Mouse (Mus musculus): ENCODE measurements around the gene Scml4. TPM values are rescaled to one million over a fixed set of nuclear protein-coding genes. Genes with fewer than 3 reads are reported as not detected.

Gene Scml4
- polyA plus RNA-seq, 1 experiment from 2014 or later: 9.6 TPM

- Histone ChIP-seq H3K9me3 (peaks cover 4% of the 10 kb centered on the region; the same call in 1 of the 2 replicates), H3K36me3 (no peaks in the 10 kb centered on the region), H3K4me1 (peaks cover 14% of the 10 kb centered on the region), H3K27me3 (no peaks in the 10 kb centered on the region), H3K4me3 (peak overlapping the region; percentile 33; the same call in 1 of the 2 replicates), H3K27ac (replicated peaks) (no peak overlapping the region), H3K9ac (replicated peaks) (no peak overlapping the region; the same call in 1 of the 2 replicates), H3K4me2 (replicated peaks) (peak overlapping the region; percentile 46)
- ATAC-seq (replicated peaks): 0 out of 2 replicates have a peak, but pooled peaks have one; percentile 26
- 50% methylated on average over 4 of the region's 4 CpGs for WGBS
Measured at GRCm38 (mm10) chr10:42958686-42959085, 98.5 kb downstream of the Scml4 start.

DNA sequence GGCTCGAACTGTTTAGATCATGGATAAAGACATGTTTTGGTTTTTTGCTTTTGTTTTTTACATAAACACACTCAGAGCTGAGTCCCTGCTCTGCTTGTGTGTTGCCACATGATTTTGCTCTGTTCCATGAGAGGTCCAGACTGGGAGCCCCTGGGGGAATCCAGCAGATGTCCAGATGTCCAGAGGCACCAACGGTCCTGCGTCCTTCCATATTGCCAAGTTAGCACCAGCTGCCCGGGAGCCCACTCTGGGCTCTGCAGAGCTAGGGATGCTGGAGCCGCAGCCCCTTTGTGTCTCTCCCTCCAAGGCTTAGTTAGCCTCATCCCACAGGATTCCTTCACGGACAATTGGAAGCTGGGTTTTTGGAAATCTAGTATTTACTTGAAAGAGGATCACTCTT, 101.6 kb downstream of the Scml4 start:
- H3K4me1 ChIP-seq: peaks cover 14% of the 10 kb centered on the region
- ATAC-seq (replicated peaks): no peak
- no peaks in the 10 kb centered on the region for H3K27me3 ChIP-seq
- H3K9me3 ChIP-seq: no peaks in the 10 kb centered on the region
- H3K36me3 ChIP-seq: no peaks in the 10 kb centered on the region
- no peak overlapping the region for H3K27ac ChIP-seq (replicated peaks)
- no peak overlapping the region for H3K4me2 ChIP-seq (replicated peaks)
- WGBS: 71% methylated on average over 6 of the region's 6 CpGs
- H3K9ac ChIP-seq (replicated peaks): no peak overlapping the region
- no peak overlapping the region for H3K4me3 ChIP-seq

DNA sequence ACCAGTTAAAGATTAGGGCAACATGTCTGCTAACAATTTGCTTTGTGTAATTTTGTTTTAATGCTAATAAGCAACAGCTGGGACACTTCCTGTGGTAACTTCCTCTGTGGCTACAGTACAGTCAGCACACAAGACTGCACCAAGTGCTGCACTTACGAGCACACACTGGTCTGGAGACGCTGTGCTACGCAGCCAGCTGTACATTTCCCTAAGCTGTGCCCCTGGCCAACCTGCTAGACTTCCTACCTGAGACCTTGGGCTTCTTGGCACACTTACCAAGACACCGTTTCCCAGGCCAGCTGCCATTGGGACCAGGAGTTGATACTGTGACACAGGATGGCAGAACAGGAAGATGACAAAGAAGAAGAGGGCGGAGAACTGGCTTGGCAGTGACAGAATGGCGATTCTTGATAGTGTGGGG, 102.0 kb downstream of the Scml4 start:
- peaks cover 14% of the 10 kb centered on the region for H3K4me1 ChIP-seq
- H3K27ac ChIP-seq (replicated peaks): no peak overlapping the region
- H3K36me3 ChIP-seq: no peaks in the 10 kb centered on the region
- ATAC-seq (replicated peaks): no peak
- 93% methylated on average over 6 of the region's 6 CpGs for WGBS
- H3K27me3 ChIP-seq: no peaks in the 10 kb centered on the region
- no peak overlapping the region for H3K4me3 ChIP-seq
- H3K9me3 ChIP-seq: no peaks in the 10 kb centered on the region
- no peak overlapping the region for H3K4me2 ChIP-seq (replicated peaks)
- no peak overlapping the region for H3K9ac ChIP-seq (replicated peaks)

GRCm38 (mm10) chr10:42962655-42963054, 102.5 kb downstream of the Scml4 start:
- no peak for ATAC-seq (replicated peaks)
- 95% methylated on average over 13 of the region's 13 CpGs for WGBS
- H3K27me3 ChIP-seq: no peaks in the 10 kb centered on the region

GRCm38 (mm10) chr10:42963061-42963460, 102.9 kb downstream of the Scml4 start:
- 97% methylated on average over 2 of the region's 2 CpGs for whole genome bisulfite sequencing
- no peak overlapping the region for H3K9ac ChIP-seq (replicated peaks)
- no peaks in the 10 kb centered on the region for H3K36me3 ChIP-seq
- peaks cover 8% of the 10 kb centered on the region for H3K4me1 ChIP-seq
- H3K27me3 ChIP-seq: no peaks in the 10 kb centered on the region
- no peak for ATAC-seq (replicated peaks)
- no peak overlapping the region for H3K4me2 ChIP-seq (replicated peaks)
- H3K9me3 ChIP-seq: no peaks in the 10 kb centered on the region
- no peak overlapping the region for H3K4me3 ChIP-seq
- no peak overlapping the region for H3K27ac ChIP-seq (replicated peaks)

More at GRCm38 (mm10) chr10:42962655-42963054, 102.5 kb downstream of the Scml4 start:
- H3K4me2 ChIP-seq (replicated peaks): no peak overlapping the region
- no peak overlapping the region for H3K9ac ChIP-seq (replicated peaks)
- no peak overlapping the region for H3K4me3 ChIP-seq
- peaks cover 12% of the 10 kb centered on the region for H3K4me1 ChIP-seq
- no peak overlapping the region for H3K27ac ChIP-seq (replicated peaks)
- no peaks in the 10 kb centered on the region for H3K9me3 ChIP-seq
- no peaks in the 10 kb centered on the region for H3K36me3 ChIP-seq

- H3K36me3 ChIP-seq: no peaks in the 10 kb centered on the region
- H3K4me2 ChIP-seq (replicated peaks): no peak overlapping the region
- no peak for ATAC-seq (replicated peaks)
- no peaks in the 10 kb centered on the region for H3K27me3 ChIP-seq
- peaks cover 8% of the 10 kb centered on the region for H3K4me1 ChIP-seq
- H3K9ac ChIP-seq (replicated peaks): no peak overlapping the region
- no peak overlapping the region for H3K4me3 ChIP-seq
- H3K27ac ChIP-seq (replicated peaks): peak overlapping the region; percentile 36
- WGBS: 6% methylated on average over 2 of the region's 2 CpGs
- H3K9me3 ChIP-seq: no peaks in the 10 kb centered on the region
Measured at GRCm38 (mm10) chr10:42968332-42968731, 108.2 kb downstream of the Scml4 start.

GRCm38 (mm10) chr10:42972504-42973172, 112.5 kb downstream of the Scml4 start:
- Histone ChIP-seq H3K27ac (replicated peaks) (no peak overlapping the region), H3K9ac (replicated peaks) (no peak overlapping the region), H3K27me3 (no peaks in the 10 kb centered on the region), H3K9me3 (no peaks in the 10 kb centered on the region), H3K4me1 (peaks cover 8% of the 10 kb centered on the region), H3K4me3 (no peak overlapping the region), H3K36me3 (no peaks in the 10 kb centered on the region), H3K4me2 (replicated peaks) (no peak overlapping the region)
- WGBS: 28% methylated on average over 18 of the region's 18 CpGs
- ATAC-seq (replicated peaks): peak; percentile 84

GRCm38 (mm10) chr10:42973537-42973936, 113.4 kb downstream of the Scml4 start:
- Histone ChIP-seq H3K9ac (replicated peaks) (no peak overlapping the region), H3K9me3 (no peaks in the 10 kb centered on the region), H3K27me3 (no peaks in the 10 kb centered on the region), H3K4me3 (no peak overlapping the region), H3K4me2 (replicated peaks) (no peak overlapping the region), H3K36me3 (no peaks in the 10 kb centered on the region), H3K27ac (replicated peaks) (peak overlapping the region; percentile 50), H3K4me1 (peaks cover 8% of the 10 kb centered on the region)
- WGBS: 48% methylated on average over 4 of the region's 4 CpGs
- no peak for ATAC-seq (replicated peaks)

- ATAC-seq (replicated peaks): no peak
- whole genome bisulfite sequencing: 86% methylated on average over 6 of the region's 6 CpGs
- Histone ChIP-seq H3K4me1 (peaks cover 4% of the 10 kb centered on the region; the same call in 1 of the 2 replicates), H3K4me3 (no peak overlapping the region), H3K36me3 (no peaks in the 10 kb centered on the region), H3K9me3 (no peaks in the 10 kb centered on the region), H3K27ac (replicated peaks) (no peak overlapping the region), H3K4me2 (replicated peaks) (no peak overlapping the region), H3K27me3 (no peaks in the 10 kb centered on the region), H3K9ac (replicated peaks) (no peak overlapping the region)
Measured at GRCm38 (mm10) chr10:42976577-42976976, 116.4 kb downstream of the Scml4 start.

- Histone ChIP-seq H3K36me3 (no peaks in the 10 kb centered on the region), H3K27me3 (no peaks in the 10 kb centered on the region), H3K4me3 (no peak overlapping the region), H3K9me3 (no peaks in the 10 kb centered on the region), H3K27ac (replicated peaks) (no peak overlapping the region), H3K4me1 (no peaks in the 10 kb centered on the region), H3K9ac (replicated peaks) (no peak overlapping the region), H3K4me2 (replicated peaks) (no peak overlapping the region)
- WGBS: 58% methylated on average over 3 of the region's 3 CpGs
- no peak for ATAC-seq (replicated peaks)
Measured at GRCm38 (mm10) chr10:42978346-42978745, 118.2 kb downstream of the Scml4 start.

DNA sequence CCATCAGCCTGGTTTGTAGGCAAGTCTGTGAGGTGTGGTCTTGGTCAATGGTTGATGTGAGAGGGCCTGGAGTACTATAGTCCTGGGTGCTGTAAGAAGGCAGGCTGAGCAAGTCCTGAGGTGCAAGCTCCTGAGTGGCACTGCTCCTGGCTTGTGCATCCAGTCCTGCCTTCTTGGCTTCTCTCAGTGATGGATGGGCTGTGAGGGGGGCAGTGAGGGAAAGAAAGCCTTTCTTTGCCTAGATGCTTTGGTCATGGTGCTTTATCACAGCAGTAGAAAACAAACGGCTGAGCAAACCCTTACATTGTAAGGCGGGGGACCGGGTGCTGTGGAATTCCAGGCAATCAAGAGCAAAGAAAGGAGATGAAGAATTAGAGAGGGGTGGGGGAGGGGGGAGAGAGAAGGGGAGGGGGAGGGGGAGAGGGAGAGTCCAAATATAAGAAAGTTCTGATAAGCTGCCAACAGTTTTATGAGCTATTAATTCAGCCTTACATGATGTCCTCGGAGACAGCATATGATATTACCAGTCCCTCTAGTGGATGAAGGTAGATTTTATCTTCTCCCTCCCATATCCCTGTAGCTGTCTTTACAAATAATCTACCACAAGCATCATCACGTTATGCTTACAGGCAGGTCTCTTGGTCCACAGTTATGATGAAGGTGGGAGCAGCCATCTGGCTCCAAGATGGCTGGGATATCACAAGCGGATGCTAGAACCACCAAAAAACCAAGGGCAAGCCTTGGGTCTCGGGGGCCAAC, 121.0 kb downstream of the Scml4 start:
- Histone ChIP-seq H3K27me3 (no peaks in the 10 kb centered on the region), H3K4me1 (no peaks in the 10 kb centered on the region), H3K4me2 (replicated peaks) (no peak overlapping the region), H3K9ac (replicated peaks) (no peak overlapping the region), H3K9me3 (no peaks in the 10 kb centered on the region), H3K4me3 (no peak overlapping the region), H3K36me3 (no peaks in the 10 kb centered on the region), H3K27ac (replicated peaks) (no peak overlapping the region)
- no peak for ATAC-seq (replicated peaks)
- WGBS: 65% methylated on average over 7 of the region's 7 CpGs

GRCm38 (mm10) chr10:42984886-42985285, 124.7 kb downstream of the Scml4 start:
- 79% methylated on average over 4 of the region's 4 CpGs for WGBS
- Histone ChIP-seq H3K4me3 (no peak overlapping the region), H3K9ac (replicated peaks) (no peak overlapping the region), H3K9me3 (no peaks in the 10 kb centered on the region), H3K36me3 (no peaks in the 10 kb centered on the region), H3K27ac (replicated peaks) (no peak overlapping the region), H3K27me3 (no peaks in the 10 kb centered on the region), H3K4me2 (replicated peaks) (no peak overlapping the region), H3K4me1 (no peaks in the 10 kb centered on the region)
- ATAC-seq (replicated peaks): no peak

All from forebrain, embryonic 15.5 days (tissue).